Mouse (Mus musculus): ENCODE measurements at regions not wholly inside any gene's neighbourhood (a gene's known extent, or its start where the extent isn't known, plus 50 kb on each side); places are given as distances from the start of the nearest gene placed in this dataset.

GRCm38 (mm10) chr13:97554601-97555000 lies 205.8 kb downstream of the Gm10260 start:
- Histone ChIP-seq H3K27me3 (ENCODE audit: control insufficient read depth, insufficient read depth, low read length) (no peaks in the 10 kb centered on the region), H3K27ac (replicated peaks; ENCODE audit: low read depth, low read length) (no peak overlapping the region), H3K4me1 (ENCODE audit: control insufficient read depth, insufficient read depth, low read length) (no peaks in the 10 kb centered on the region), H3K4me2 (ENCODE audit: low read length) (no peak overlapping the region), H3K36me3 (ENCODE audit: control insufficient read depth, insufficient read depth, low read length) (no peaks in the 10 kb centered on the region), H3K9me3 (ENCODE audit: control insufficient read depth, low read length) (peaks cover 3% of the 10 kb centered on the region; the same call in 1 of the 2 replicates), H3K4me3 (replicated peaks; ENCODE audit: low read depth, low read length) (no peak overlapping the region), H3K9ac (replicated peaks; ENCODE audit: low read length) (no peak overlapping the region)
- no peak for ATAC-seq (ENCODE audit: low FRiP score, low TSS enrichment)
- WGBS: 13% methylated on average over 5 of the region's 5 CpGs
- DNase-seq: no peak

- H3K9ac ChIP-seq (replicated peaks; ENCODE audit: low read length): no peak overlapping the region
- H3K27ac ChIP-seq (replicated peaks; ENCODE audit: low read depth, low read length): no peak overlapping the region
- H3K36me3 ChIP-seq (ENCODE audit: control insufficient read depth, insufficient read depth, low read length): no peaks in the 10 kb centered on the region
- H3K4me3 ChIP-seq (replicated peaks; ENCODE audit: low read depth, low read length): no peak overlapping the region
- no peak overlapping the region for H3K4me2 ChIP-seq (ENCODE audit: low read length)
- ATAC-seq (ENCODE audit: low FRiP score, low TSS enrichment) (no peak), DNase-seq (no peak)
- peaks cover 2% of the 10 kb centered on the region; the same call in 1 of the 2 replicates for H3K9me3 ChIP-seq (ENCODE audit: control insufficient read depth, low read length)
- H3K27me3 ChIP-seq (ENCODE audit: control insufficient read depth, insufficient read depth, low read length): no peaks in the 10 kb centered on the region
- 71% methylated on average over 4 of the region's 4 CpGs for WGBS
- no peaks in the 10 kb centered on the region for H3K4me1 ChIP-seq (ENCODE audit: control insufficient read depth, insufficient read depth, low read length)
Measured at GRCm38 (mm10) chr13:97552236-97552635, 208.2 kb downstream of the Gm10260 start.

GRCm38 (mm10) chr13:97550880-97551279 lies 209.6 kb downstream of the Gm10260 start:
- peaks cover 8% of the 10 kb centered on the region; the same call in 1 of the 2 replicates for H3K4me1 ChIP-seq (ENCODE audit: control insufficient read depth, insufficient read depth, low read length)
- no peaks in the 10 kb centered on the region for H3K27me3 ChIP-seq (ENCODE audit: control insufficient read depth, insufficient read depth, low read length)
- no peaks in the 10 kb centered on the region for H3K36me3 ChIP-seq (ENCODE audit: control insufficient read depth, insufficient read depth, low read length)
- WGBS: 99% methylated on average over 3 of the region's 3 CpGs
- H3K4me3 ChIP-seq (replicated peaks; ENCODE audit: low read depth, low read length): no peak overlapping the region
- H3K9me3 ChIP-seq (ENCODE audit: control insufficient read depth, low read length): no peaks in the 10 kb centered on the region
- ATAC-seq (ENCODE audit: low FRiP score, low TSS enrichment) (no peak), DNase-seq (no peak)
- H3K27ac ChIP-seq (replicated peaks; ENCODE audit: low read depth, low read length): no peak overlapping the region
- H3K4me2 ChIP-seq (ENCODE audit: low read length): no peak overlapping the region
- H3K9ac ChIP-seq (replicated peaks; ENCODE audit: low read length): no peak overlapping the region

GRCm38 (mm10) chr13:97550172-97550571 lies 210.3 kb downstream of the Gm10260 start:
- no peak overlapping the region for H3K4me2 ChIP-seq (ENCODE audit: low read length)
- no peak overlapping the region for H3K9ac ChIP-seq (replicated peaks; ENCODE audit: low read length)
- no peak overlapping the region for H3K4me3 ChIP-seq (replicated peaks; ENCODE audit: low read depth, low read length)
- H3K4me1 ChIP-seq (ENCODE audit: control insufficient read depth, insufficient read depth, low read length): peaks cover 8% of the 10 kb centered on the region; the same call in 1 of the 2 replicates
- no peaks in the 10 kb centered on the region for H3K36me3 ChIP-seq (ENCODE audit: control insufficient read depth, insufficient read depth, low read length)
- no peaks in the 10 kb centered on the region for H3K27me3 ChIP-seq (ENCODE audit: control insufficient read depth, insufficient read depth, low read length)
- WGBS: 93% methylated on average over 5 of the region's 5 CpGs
- no peaks in the 10 kb centered on the region for H3K9me3 ChIP-seq (ENCODE audit: control insufficient read depth, low read length)
- no peak for DNase-seq
- no peak for ATAC-seq (ENCODE audit: low FRiP score, low TSS enrichment)
- no peak overlapping the region for H3K27ac ChIP-seq (replicated peaks; ENCODE audit: low read depth, low read length)

GRCm38 (mm10) chr13:97549384-97549783 lies 211.0 kb downstream of the Gm10260 start:
- DNase-seq (no peak), ATAC-seq (ENCODE audit: low FRiP score, low TSS enrichment) (no peak)
- Histone ChIP-seq H3K9me3 (ENCODE audit: control insufficient read depth, low read length) (no peaks in the 10 kb centered on the region), H3K27ac (replicated peaks; ENCODE audit: low read depth, low read length) (no peak overlapping the region), H3K27me3 (ENCODE audit: control insufficient read depth, insufficient read depth, low read length) (no peaks in the 10 kb centered on the region), H3K4me3 (replicated peaks; ENCODE audit: low read depth, low read length) (no peak overlapping the region), H3K9ac (replicated peaks; ENCODE audit: low read length) (no peak overlapping the region), H3K4me2 (ENCODE audit: low read length) (no peak overlapping the region), H3K4me1 (ENCODE audit: control insufficient read depth, insufficient read depth, low read length) (peaks cover 8% of the 10 kb centered on the region; the same call in 1 of the 2 replicates), H3K36me3 (ENCODE audit: control insufficient read depth, insufficient read depth, low read length) (no peaks in the 10 kb centered on the region)
- 94% methylated on average over 6 of the region's 6 CpGs for WGBS

GRCm38 (mm10) chr13:97548527-97548977 lies 211.9 kb downstream of the Gm10260 start:
- Histone ChIP-seq H3K9ac (replicated peaks; ENCODE audit: low read length) (no peak overlapping the region), H3K27me3 (ENCODE audit: control insufficient read depth, insufficient read depth, low read length) (no peaks in the 10 kb centered on the region), H3K27ac (replicated peaks; ENCODE audit: low read depth, low read length) (no peak overlapping the region), H3K9me3 (ENCODE audit: control insufficient read depth, low read length) (no peaks in the 10 kb centered on the region), H3K36me3 (ENCODE audit: control insufficient read depth, insufficient read depth, low read length) (no peaks in the 10 kb centered on the region), H3K4me1 (ENCODE audit: control insufficient read depth, insufficient read depth, low read length) (peaks cover 8% of the 10 kb centered on the region; the same call in 1 of the 2 replicates), H3K4me2 (ENCODE audit: low read length) (no peak overlapping the region), H3K4me3 (replicated peaks; ENCODE audit: low read depth, low read length) (no peak overlapping the region)
- ATAC-seq (ENCODE audit: low FRiP score, low TSS enrichment) (no peak), DNase-seq (peak; percentile 64)
- WGBS: 49% methylated on average over 9 of the region's 9 CpGs

GRCm38 (mm10) chr13:97546936-97547335 lies 213.5 kb downstream of the Gm10260 start:
- no peaks in the 10 kb centered on the region for H3K9me3 ChIP-seq (ENCODE audit: control insufficient read depth, low read length)
- WGBS: 57% methylated on average over 5 of the region's 5 CpGs
- H3K9ac ChIP-seq (replicated peaks; ENCODE audit: low read length): no peak overlapping the region
- H3K36me3 ChIP-seq (ENCODE audit: control insufficient read depth, insufficient read depth, low read length): no peaks in the 10 kb centered on the region
- H3K4me3 ChIP-seq (replicated peaks; ENCODE audit: low read depth, low read length): no peak overlapping the region
- 0 out of 2 replicates have a peak overlapping the region, but pooled peaks have one; percentile 37 for H3K27ac ChIP-seq (replicated peaks; ENCODE audit: low read depth, low read length)
- H3K4me1 ChIP-seq (ENCODE audit: control insufficient read depth, insufficient read depth, low read length): peaks cover 8% of the 10 kb centered on the region; the same call in 1 of the 2 replicates
- no peak for ATAC-seq (ENCODE audit: low FRiP score, low TSS enrichment)
- no peak overlapping the region for H3K4me2 ChIP-seq (ENCODE audit: low read length)
- no peaks in the 10 kb centered on the region for H3K27me3 ChIP-seq (ENCODE audit: control insufficient read depth, insufficient read depth, low read length)
- no peak for DNase-seq

- Histone ChIP-seq H3K9me3 (ENCODE audit: control insufficient read depth, low read length) (no peaks in the 10 kb centered on the region), H3K9ac (replicated peaks; ENCODE audit: low read length) (no peak overlapping the region), H3K4me3 (replicated peaks; ENCODE audit: low read depth, low read length) (no peak overlapping the region), H3K4me1 (ENCODE audit: control insufficient read depth, insufficient read depth, low read length) (peaks cover 8% of the 10 kb centered on the region; the same call in 1 of the 2 replicates), H3K27me3 (ENCODE audit: control insufficient read depth, insufficient read depth, low read length) (no peaks in the 10 kb centered on the region), H3K4me2 (ENCODE audit: low read length) (no peak overlapping the region), H3K36me3 (ENCODE audit: control insufficient read depth, insufficient read depth, low read length) (no peaks in the 10 kb centered on the region), H3K27ac (replicated peaks; ENCODE audit: low read depth, low read length) (no peak overlapping the region)
- DNase-seq (peak; percentile 39), ATAC-seq (ENCODE audit: low FRiP score, low TSS enrichment) (no peak)
- 54% methylated on average over 9 of the region's 9 CpGs for WGBS
Measured at GRCm38 (mm10) chr13:97545971-97546454, 214.4 kb downstream of the Gm10260 start.

GRCm38 (mm10) chr13:97539686-97540085 lies 220.7 kb downstream of the Gm10260 start:
- 79% methylated on average over 9 of the region's 9 CpGs for WGBS
- no peak for ATAC-seq (ENCODE audit: low FRiP score, low TSS enrichment)

More at GRCm38 (mm10) chr13:97539686-97540085, 220.7 kb downstream of the Gm10260 start:
- H3K4me1 ChIP-seq (ENCODE audit: control insufficient read depth, insufficient read depth, low read length): 0 out of 2 replicates have a peak, but pooled peaks cover 3% of the 10 kb centered on the region
- no peaks in the 10 kb centered on the region for H3K27me3 ChIP-seq (ENCODE audit: control insufficient read depth, insufficient read depth, low read length)
- no peak overlapping the region for H3K9ac ChIP-seq (replicated peaks; ENCODE audit: low read length)
- H3K4me2 ChIP-seq (ENCODE audit: low read length): no peak overlapping the region
- no peaks in the 10 kb centered on the region for H3K9me3 ChIP-seq (ENCODE audit: control insufficient read depth, low read length)
- H3K36me3 ChIP-seq (ENCODE audit: control insufficient read depth, insufficient read depth, low read length): no peaks in the 10 kb centered on the region
- DNase-seq: no peak
- H3K4me3 ChIP-seq (replicated peaks; ENCODE audit: low read depth, low read length): no peak overlapping the region
- no peak overlapping the region for H3K27ac ChIP-seq (replicated peaks; ENCODE audit: low read depth, low read length)

Data from midbrain, embryonic 14.5 days (tissue).